Mouse (Mus musculus) heart, adult 8-10 months (tissue): ENCODE data around the gene Cfap206. TPM values are rescaled to one million over a fixed set of nuclear protein-coding genes. Genes with fewer than 3 reads are reported as not detected.
"Not testable (repeated sequence)": the region's sequence is repeated elsewhere in the genome, so short reads cannot be mapped to it uniquely, and the experiment has no call there.

ENCODE experiments used
- DNase-seq: peaks from one replicate; pipeline ENCODE4 v3.0.0; 2022; ENCODE audit warnings: low spot score
- total RNA-seq, 4 experiments: library from RNA; stranded (reverse); gene quantifications; 2 replicates each; pipeline ENCODE4 v1.2.4; 2022

Gene Cfap206
- under 1 TPM in 3 of 4 experiments, not detected in 1; 0.13 to 0.34 (median 0.34) TPM for total RNA-seq

GRCm38 (mm10) chr4:34729851-34730341 lies at the start of gene Cfap206:
TSS of gene Cfap206 (minus strand) at chr4:34730206.
- peak; percentile 17 for DNase-seq

- peak; percentile 90 for DNase-seq
Measured at GRCm38 (mm10) chr4:34777677-34778527, 47.9 kb upstream of the Cfap206 start, which contains the start of gene Smim8. TSS of gene Smim8 (minus strand) at chr4:34778423.

GRCm38 (mm10) chr4:34771652-34772371 lies 41.8 kb upstream of the Cfap206 start:
- DNase-seq, result no peak

GRCm38 (mm10) chr4:34756163-34756562 lies 26.2 kb upstream of the Cfap206 start, which contains the start of gene Gm136:
TSS of gene Gm136 (minus strand) at chr4:34756263.
- no peak for DNase-seq

GRCm38 (mm10) chr4:34749236-34749635 lies 19.2 kb upstream of the Cfap206 start:
- DNase-seq, result no peak

GRCm38 (mm10) chr4:34734461-34734860 lies 4.5 kb upstream of the Cfap206 start:
- no peak for DNase-seq

GRCm38 (mm10) chr4:34733415-34733814 lies 3.4 kb upstream of the Cfap206 start:
- not testable (repeated sequence) for DNase-seq

- not testable (repeated sequence) for DNase-seq
Measured at GRCm38 (mm10) chr4:34725710-34726109, 4.3 kb downstream of the Cfap206 start.

GRCm38 (mm10) chr4:34724306-34724705 lies 5.7 kb downstream of the Cfap206 start:
- DNase-seq, result no peak

- DNase-seq, result no peak
Measured at GRCm38 (mm10) chr4:34723186-34723585, 6.8 kb downstream of the Cfap206 start.

- no peak for DNase-seq
Measured at GRCm38 (mm10) chr4:34720127-34720895, 9.7 kb downstream of the Cfap206 start.

- DNase-seq, result no peak
Measured at GRCm38 (mm10) chr4:34719421-34719820, 10.6 kb downstream of the Cfap206 start.

- DNase-seq, result no peak
Measured at GRCm38 (mm10) chr4:34715062-34715461, 14.9 kb downstream of the Cfap206 start.

GRCm38 (mm10) chr4:34708127-34708526 lies 21.9 kb downstream of the Cfap206 start:
- no peak for DNase-seq

GRCm38 (mm10) chr4:34707248-34707647 lies 22.8 kb downstream of the Cfap206 start:
- DNase-seq, result no peak

GRCm38 (mm10) chr4:34703029-34703428 lies 27.0 kb downstream of the Cfap206 start:
- DNase-seq, result no peak

GRCm38 (mm10) chr4:34702231-34702630 lies 27.8 kb downstream of the Cfap206 start:
- DNase-seq, result no peak

- DNase-seq, result peak; percentile 23
Measured at GRCm38 (mm10) chr4:34701528-34701927, 28.5 kb downstream of the Cfap206 start.

- DNase-seq, result no peak
Measured at GRCm38 (mm10) chr4:34688021-34688420, 42.0 kb downstream of the Cfap206 start.

GRCm38 (mm10) chr4:34686874-34687567 lies 43.0 kb downstream of the Cfap206 start, which contains the start of gene Slc35a1:
TSS of gene Slc35a1 (minus strand) at chr4:34687438.
- peak; percentile 91 for DNase-seq

GRCm38 (mm10) chr4:34680530-34680929 lies 49.5 kb downstream of the Cfap206 start:
- DNase-seq, result no peak
